Mouse (Mus musculus): ENCODE data around the gene F3. TPM values are rescaled to one million over a fixed set of nuclear protein-coding genes. Genes with fewer than 3 reads are reported as not detected.

The F3 gene
- polyA plus RNA-seq, 1 experiment from 2014 or later = 9.2 TPM

Other genes with a start within 250 kb of the F3 start
- gene Slc44a3, start 191.1 kb upstream of the F3 start, polyA plus RNA-seq (2014; fragmentation: Nextera tagmentation; extraction: Ambion mirVana) = 0.83 and 1.0 TPM in 2 replicates
- not detected in 2 replicates for gene 4930432M17Rik, start 52.8 kb upstream of the F3 start, polyA plus RNA-seq (2014; fragmentation: Nextera tagmentation; extraction: Ambion mirVana)
- 58.1 and 59.0 TPM in 2 replicates for gene Abcd3, start 91.8 kb downstream of the F3 start, polyA plus RNA-seq (2014; fragmentation: Nextera tagmentation; extraction: Ambion mirVana)
- 31.0 and 35.0 TPM in 2 replicates for gene Arhgap29, start 229.0 kb downstream of the F3 start, polyA plus RNA-seq (2014; fragmentation: Nextera tagmentation; extraction: Ambion mirVana)